Mouse (Mus musculus) limb, embryonic 14.5 days (tissue): ENCODE results near the gene Fam20a. TPM values are rescaled to one million over a fixed set of nuclear protein-coding genes. Genes with fewer than 3 reads are reported as not detected.

Source experiments
- ATAC-seq: fragments of 200-750 bp; cut with Nextera tagmentation; 2 replicates; pipeline ENCODE4 v1.8.0; 2017; ENCODE audit warnings: low read depth, moderate number of reproducible peaks, moderate TSS enrichment; ENCODE audit not compliant: low FRiP score
- DNase-seq: peaks from one replicate; pipeline ENCODE4 v3.0.0-alpha.2; 2015; ENCODE audit warnings: low spot score
- H3K27ac ChIP-seq: fragments of 300-500 bp; sonication (generic); replicated peaks from 2 replicates; pipeline ENCODE4 v1.5.1; 2014; ENCODE audit warnings: low read depth, mild to moderate bottlenecking, low read length, moderate library complexity, mixed read lengths
- H3K27me3 ChIP-seq: fragments of 300-500 bp; sonication (generic); 2 replicates; pipeline ENCODE4 v1.6.1; 2014; ENCODE audit warnings: low read length, mixed read lengths; ENCODE audit not compliant: control insufficient read depth, insufficient read depth
- H3K36me3 ChIP-seq: fragments of 300-500 bp; sonication (generic); 2 replicates; pipeline ENCODE4 v1.6.1; 2014; ENCODE audit warnings: mild to moderate bottlenecking, low read length, moderate library complexity, mixed read lengths; ENCODE audit not compliant: control insufficient read depth, insufficient read depth
- H3K4me1 ChIP-seq: fragments of 300-500 bp; sonication (generic); 2 replicates; pipeline ENCODE4 v1.6.1; 2014; ENCODE audit warnings: antibody characterized with exemption, low read length, mixed read lengths; ENCODE audit not compliant: control insufficient read depth, insufficient read depth
- H3K4me2 ChIP-seq: fragments of 300-500 bp; sonication (generic); replicated peaks from 2 replicates; pipeline ENCODE4 v1.6.1; 2014; ENCODE audit warnings: low read depth, mild to moderate bottlenecking, low read length, moderate library complexity; ENCODE audit not compliant: severe bottlenecking
- H3K4me3 ChIP-seq: fragments of 300-500 bp; sonication (generic); replicated peaks from 2 replicates; pipeline ENCODE4 v1.5.1; 2014; ENCODE audit warnings: low read length
- H3K9ac ChIP-seq: fragments of 300-500 bp; sonication (generic); 2 replicates; pipeline ENCODE4 v1.6.1; 2014; ENCODE audit warnings: mild to moderate bottlenecking, low read depth, low read length, moderate library complexity; ENCODE audit not compliant: severe bottlenecking
- H3K9me3 ChIP-seq: fragments of 300-500 bp; sonication (generic); 2 replicates; pipeline ENCODE4 v1.6.1; 2016; ENCODE audit warnings: low read length; ENCODE audit not compliant: control insufficient read depth
- POLR2A ChIP-seq: fragments of 200-500 bp; IDR thresholded peaks from 2 replicates; pipeline ENCODE4 v1.8.0; 2012; ENCODE audit warnings: inconsistent platforms, mild to moderate bottlenecking, moderate library complexity, borderline replicate concordance; ENCODE audit not compliant: insufficient read depth, insufficient read length; ENCODE audit errors: extremely low read depth
- WGBS: fragments of 180-500 bp; shearing (Covaris S2); extraction: QIAGEN DNeasy Blood & Tissue Kit; methylation state at CpG from one replicate; pipeline ENCODE4 v1.1.7; 2014; 5-methylcytosine and 5-hydroxymethylcytosine counted together
- polyA plus RNA-seq, 2 experiments: library from polyadenylated mRNA; depleted of rRNA in 1 of 2; stranded (reverse) in 1 of 2; unstranded in 1 of 2; fragments of >200 nt; fragmentation: Nextera tagmentation in 1 of 2; extraction: Ambion mirVana in 1 of 2; gene quantifications; 2 replicates each; pipeline versions ENCODE4 v1.2.1 to v1.2.3; 2012 to 2014

Fam20a gene
- polyA plus RNA-seq, 2 experiments, result 6.9 to 9.4 TPM

GRCm38 (mm10) chr11:109715311-109715781, 6.7 kb downstream of the Fam20a start:
- 20% methylated on average over 12 of the region's 12 CpGs for WGBS
- no peak overlapping the region for H3K4me3 ChIP-seq
- peak; percentile 60 for ATAC-seq
- peaks cover 26% of the 10 kb centered on the region for H3K4me1 ChIP-seq
- no peak for TF ChIP-seq POLR2A
- no peak overlapping the region for H3K9ac ChIP-seq
- no peaks in the 10 kb centered on the region for H3K27me3 ChIP-seq
- DNase-seq, result peak; percentile 76
- H3K4me2 ChIP-seq, result no peak overlapping the region; the same call in 1 of the 2 replicates
- H3K36me3 ChIP-seq, result no peaks in the 10 kb centered on the region
- no peak overlapping the region for H3K27ac ChIP-seq
- no peaks in the 10 kb centered on the region for H3K9me3 ChIP-seq

DNA sequence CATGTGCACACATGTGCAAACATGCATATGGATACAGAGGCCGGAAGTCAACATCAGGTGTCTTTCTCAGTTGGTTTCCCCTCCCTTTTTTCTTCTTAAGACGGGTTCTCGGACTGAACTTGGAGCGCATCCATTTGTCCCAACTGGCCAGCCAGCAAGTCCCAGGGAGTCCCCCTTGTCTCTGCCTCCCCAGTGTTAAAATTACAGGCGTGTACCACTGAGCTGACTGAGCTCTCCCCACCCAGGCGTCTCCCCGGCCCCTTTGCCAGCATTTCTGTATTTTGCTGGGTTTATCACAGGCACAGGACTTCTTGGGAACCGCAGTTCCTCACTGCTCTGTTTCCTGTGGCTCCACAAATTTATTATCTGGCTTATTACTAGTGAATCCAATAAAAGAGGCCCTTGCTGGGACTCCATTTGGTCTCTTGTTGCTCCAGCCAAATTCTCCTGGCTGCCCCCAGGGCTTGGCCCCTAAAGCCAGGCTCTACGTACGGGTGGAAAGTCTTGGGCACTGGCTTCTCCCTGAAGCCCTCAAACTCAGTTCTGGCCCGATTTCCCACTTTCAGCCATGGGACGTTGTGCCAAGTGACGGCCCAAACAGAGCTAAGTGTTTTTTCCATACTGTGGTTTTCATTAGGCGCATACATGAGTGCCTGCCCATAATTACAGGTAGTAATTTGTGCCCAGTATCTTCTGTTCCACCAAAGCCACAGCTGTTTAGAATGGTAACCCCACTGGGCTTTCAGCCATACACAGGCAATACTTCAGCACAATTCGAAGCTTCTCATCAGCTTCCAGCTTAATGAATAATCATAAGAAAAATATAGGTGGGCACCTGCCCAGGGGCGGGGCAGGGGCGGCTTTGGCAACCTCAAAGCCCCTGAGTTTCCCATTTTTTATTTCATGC, 7.5 kb downstream of the Fam20a start:
- 35% methylated on average over 17 of the region's 17 CpGs for WGBS
- ATAC-seq, result peak; percentile 74

DNA sequence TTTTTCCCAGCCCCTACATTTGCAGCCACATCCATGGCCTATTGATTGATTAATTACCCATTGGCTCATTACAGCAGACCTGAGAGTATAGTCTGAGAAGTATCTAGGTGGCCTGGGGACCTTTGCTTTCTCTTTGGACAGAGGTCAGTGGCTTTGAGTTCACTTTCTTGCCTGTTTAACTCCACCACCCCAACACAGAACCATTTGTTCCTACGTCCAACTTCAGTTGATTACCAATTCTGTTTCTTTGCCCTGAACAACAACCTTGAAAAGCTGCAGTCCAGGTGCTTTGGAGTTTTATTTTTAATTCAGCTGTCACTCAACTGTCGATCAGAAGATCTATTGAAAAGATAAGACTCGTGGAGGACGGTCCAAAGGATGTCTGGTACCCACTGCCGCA, 12.6 kb downstream of the Fam20a start:
- no peak overlapping the region for H3K4me3 ChIP-seq
- no peak overlapping the region for H3K27ac ChIP-seq
- H3K36me3 ChIP-seq, result no peaks in the 10 kb centered on the region
- H3K27me3 ChIP-seq, result no peaks in the 10 kb centered on the region
- H3K9ac ChIP-seq, result no peak overlapping the region
- no peak overlapping the region for H3K4me2 ChIP-seq
- peaks cover 10% of the 10 kb centered on the region for H3K4me1 ChIP-seq
- no peak for TF ChIP-seq POLR2A
- no peak for DNase-seq
- no peaks in the 10 kb centered on the region for H3K9me3 ChIP-seq
- ATAC-seq, result no peak
- WGBS, result 90% methylated on average over 5 of the region's 5 CpGs

More for the DNA sequence above, 7.5 kb downstream of the Fam20a start:
- H3K27me3 ChIP-seq, result no peaks in the 10 kb centered on the region
- peak overlapping the region; percentile 29; the same call in 1 of the 2 replicates for H3K27ac ChIP-seq
- peak; percentile 77 for DNase-seq
- no peaks in the 10 kb centered on the region for H3K36me3 ChIP-seq
- no peaks in the 10 kb centered on the region for H3K9me3 ChIP-seq
- H3K4me3 ChIP-seq, result no peak overlapping the region
- H3K9ac ChIP-seq, result no peak overlapping the region
- no peak overlapping the region; the same call in 1 of the 2 replicates for H3K4me2 ChIP-seq
- TF ChIP-seq POLR2A, result no peak
- peaks cover 26% of the 10 kb centered on the region for H3K4me1 ChIP-seq

DNA sequence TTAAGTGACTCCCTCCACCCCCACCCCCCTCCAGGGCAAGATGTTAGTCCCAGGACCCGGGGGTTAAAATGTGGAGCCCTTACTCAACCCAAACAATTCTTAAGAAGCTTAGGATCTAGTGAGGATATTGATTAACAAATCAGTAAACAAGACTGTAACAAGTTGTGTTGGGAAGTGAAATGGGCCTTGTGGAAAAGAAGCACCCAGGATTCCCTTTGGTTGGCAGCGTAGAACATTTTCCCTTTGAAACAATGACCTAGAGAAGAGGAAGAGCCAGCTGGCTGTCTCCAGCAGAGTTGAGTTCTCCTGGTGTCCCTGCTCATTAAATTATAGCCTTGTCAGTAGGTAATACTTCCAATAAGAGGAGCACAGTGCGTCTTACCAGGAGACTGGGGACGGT, 13.3 kb downstream of the Fam20a start:
- DNase-seq (no peak), ATAC-seq (no peak)
- TF ChIP-seq POLR2A, result no peak
- Histone ChIP-seq H3K9me3 (no peaks in the 10 kb centered on the region), H3K9ac (no peak overlapping the region), H3K4me3 (no peak overlapping the region), H3K36me3 (no peaks in the 10 kb centered on the region), H3K27ac (no peak overlapping the region), H3K4me2 (no peak overlapping the region), H3K27me3 (no peaks in the 10 kb centered on the region), H3K4me1 (peaks cover 6% of the 10 kb centered on the region)
- 97% methylated on average over 4 of the region's 4 CpGs for WGBS

GRCm38 (mm10) chr11:109707442-109707841, 14.6 kb downstream of the Fam20a start:
- WGBS, result 76% methylated on average over 3 of the region's 3 CpGs
- H3K4me2 ChIP-seq, result no peak overlapping the region
- no peaks in the 10 kb centered on the region for H3K36me3 ChIP-seq
- H3K27ac ChIP-seq, result no peak overlapping the region
- 0 out of 2 replicates have a peak, but pooled peaks cover 3% of the 10 kb centered on the region for H3K4me1 ChIP-seq
- no peak overlapping the region for H3K4me3 ChIP-seq
- no peaks in the 10 kb centered on the region for H3K9me3 ChIP-seq
- no peaks in the 10 kb centered on the region for H3K27me3 ChIP-seq
- TF ChIP-seq POLR2A, result no peak
- no peak for DNase-seq
- ATAC-seq, result no peak
- no peak overlapping the region for H3K9ac ChIP-seq
